Mouse (Mus musculus) heart, embryonic 11.5 days (tissue): ENCODE data around the gene Tom1l2. TPM values are rescaled to one million over a fixed set of nuclear protein-coding genes. Genes with fewer than 3 reads are reported as not detected.

ENCODE experiments used
- ATAC-seq: fragments of 200-750 bp; cut with Nextera tagmentation; replicated peaks from 2 replicates; pipeline ENCODE4 v1.8.0; 2017; ENCODE audit warnings: moderate library complexity; ENCODE audit not compliant: insufficient number of reproducible peaks, low FRiP score, low TSS enrichment
- H3K27ac ChIP-seq: fragments of 300-500 bp; sonication (generic); 2 replicates; pipeline ENCODE4 v1.5.1; 2014; ENCODE audit warnings: mild to moderate bottlenecking, low read depth, low read length
- H3K27me3 ChIP-seq: fragments of 300-500 bp; sonication (generic); 2 replicates; pipeline ENCODE4 v1.6.1; 2014; ENCODE audit warnings: mild to moderate bottlenecking, low read length, mixed read lengths; ENCODE audit not compliant: control insufficient read depth, insufficient read depth
- H3K36me3 ChIP-seq: fragments of 300-500 bp; sonication (generic); 2 replicates; pipeline ENCODE4 v1.6.1; 2014; ENCODE audit warnings: mild to moderate bottlenecking, low read length, moderate library complexity, mixed read lengths; ENCODE audit not compliant: control insufficient read depth, insufficient read depth
- H3K4me1 ChIP-seq: fragments of 300-500 bp; sonication (generic); 2 replicates; pipeline ENCODE4 v1.6.1; 2014; ENCODE audit warnings: low read length; ENCODE audit not compliant: control insufficient read depth, insufficient read depth
- H3K4me2 ChIP-seq: fragments of 300-500 bp; sonication (generic); 2 replicates; pipeline ENCODE4 v1.6.1; 2014; ENCODE audit warnings: mild to moderate bottlenecking, moderate library complexity
- H3K4me3 ChIP-seq: fragments of 300-500 bp; sonication (generic); 2 replicates; pipeline ENCODE4 v1.5.1; 2014; ENCODE audit warnings: low read depth, low read length
- H3K9ac ChIP-seq: fragments of 300-500 bp; sonication (generic); 2 replicates; pipeline ENCODE4 v1.6.1; 2014; ENCODE audit warnings: mild to moderate bottlenecking, low read depth, low read length, moderate library complexity
- H3K9me3 ChIP-seq: fragments of 300-500 bp; sonication (generic); replicated peaks from 2 replicates; pipeline ENCODE4 v1.6.1; 2016; ENCODE audit warnings: low read length; ENCODE audit not compliant: control insufficient read depth
- WGBS: fragments of 180-500 bp; shearing (Covaris S2); extraction: QIAGEN DNeasy Blood & Tissue Kit; methylation state at CpG from one replicate; pipeline ENCODE4 v1.1.7; 2014; ENCODE audit not compliant: insufficient replicate concordance; 5-methylcytosine and 5-hydroxymethylcytosine counted together
- polyA plus RNA-seq: library from polyadenylated mRNA; unstranded; fragments of >200 nt; fragmentation: Nextera tagmentation; extraction: Ambion mirVana; gene quantifications from 2 replicates; pipeline ENCODE4 v1.2.1, GENCODE M21; 2014

Gene Tom1l2
- polyA plus RNA-seq, 1 experiment from 2014 or later, result 16.0 TPM

DNA sequence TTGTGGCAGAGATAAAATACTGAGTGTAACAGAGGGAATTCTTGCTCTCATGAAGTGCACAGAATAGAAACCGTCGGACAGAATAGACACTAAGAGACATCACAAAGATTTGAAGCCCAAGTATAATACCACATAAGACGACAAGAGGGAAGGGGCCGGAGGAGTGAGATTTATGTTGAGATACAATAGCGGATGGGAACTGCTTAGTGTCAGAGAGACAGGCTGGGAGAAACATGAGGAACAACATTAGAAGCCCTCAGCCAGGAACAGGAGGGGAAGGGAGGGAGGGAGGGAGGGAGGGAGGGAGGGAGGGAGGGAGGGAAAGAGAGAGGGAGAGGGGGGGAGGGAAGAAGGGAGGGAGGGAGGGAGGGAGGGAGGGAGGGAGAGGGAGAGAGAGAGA, 74.9 kb downstream of the Tom1l2 start:
- Histone ChIP-seq H3K4me3 (no peak overlapping the region), H3K4me2 (no peak overlapping the region), H3K9me3 (no peaks in the 10 kb centered on the region), H3K4me1 (peaks cover 32% of the 10 kb centered on the region), H3K9ac (no peak overlapping the region), H3K36me3 (no peaks in the 10 kb centered on the region), H3K27me3 (no peaks in the 10 kb centered on the region), H3K27ac (peak overlapping the region; percentile 50; the same call in 1 of the 2 replicates)
- no peak; the same call in 1 of the 2 replicates for ATAC-seq
- 38% methylated on average over 5 of the region's 5 CpGs for WGBS

DNA sequence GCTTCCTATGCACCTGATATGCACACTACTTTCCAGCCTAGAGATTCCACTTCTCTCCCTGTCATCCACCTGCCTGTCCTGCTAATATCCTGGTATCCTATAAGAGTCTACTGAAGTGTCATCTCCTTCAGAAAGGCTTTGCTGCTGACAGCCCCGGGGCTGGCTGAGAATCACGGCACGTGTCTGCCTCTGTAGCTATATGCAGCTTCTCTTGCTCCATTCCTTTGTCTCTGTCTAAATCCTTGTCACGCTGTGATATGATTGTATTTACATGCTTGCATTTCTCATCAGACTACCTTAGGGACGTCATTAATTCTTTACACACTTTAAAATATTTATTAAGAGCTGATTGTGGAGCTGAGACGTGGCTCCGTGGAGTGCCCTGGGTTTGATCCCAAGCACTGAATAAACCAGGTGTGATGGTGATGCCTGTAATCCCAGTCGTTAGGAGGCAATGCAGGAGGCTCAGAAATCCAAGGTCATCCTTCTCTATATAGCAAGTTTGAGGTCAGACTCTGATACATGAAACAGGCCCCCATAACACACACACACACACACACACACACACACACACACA, 75.5 kb downstream of the Tom1l2 start:
- Histone ChIP-seq H3K27ac (peak overlapping the region; percentile 50; the same call in 1 of the 2 replicates), H3K36me3 (no peaks in the 10 kb centered on the region), H3K9me3 (no peaks in the 10 kb centered on the region), H3K4me3 (no peak overlapping the region), H3K9ac (no peak overlapping the region), H3K4me2 (no peak overlapping the region), H3K27me3 (no peaks in the 10 kb centered on the region), H3K4me1 (peaks cover 32% of the 10 kb centered on the region)
- ATAC-seq, result no peak
- 57% methylated on average over 8 of the region's 8 CpGs for WGBS

- no peak for ATAC-seq
- no peak overlapping the region for H3K4me3 ChIP-seq
- H3K4me1 ChIP-seq, result peaks cover 32% of the 10 kb centered on the region
- no peaks in the 10 kb centered on the region for H3K27me3 ChIP-seq
- no peak overlapping the region for H3K4me2 ChIP-seq
- no peak overlapping the region; the same call in 1 of the 2 replicates for H3K27ac ChIP-seq
- H3K9me3 ChIP-seq, result no peaks in the 10 kb centered on the region
- 70% methylated on average over 6 of the region's 6 CpGs for WGBS
- no peak overlapping the region for H3K9ac ChIP-seq
- no peaks in the 10 kb centered on the region for H3K36me3 ChIP-seq
Measured at GRCm38 (mm10) chr11:60276408-60277093, 76.2 kb downstream of the Tom1l2 start.

- Histone ChIP-seq H3K4me1 (peaks cover 12% of the 10 kb centered on the region), H3K9ac (no peak overlapping the region), H3K4me2 (no peak overlapping the region), H3K9me3 (no peaks in the 10 kb centered on the region), H3K27ac (peak overlapping the region; percentile 4), H3K4me3 (no peak overlapping the region), H3K27me3 (no peaks in the 10 kb centered on the region), H3K36me3 (no peaks in the 10 kb centered on the region)
- 53% methylated on average over 5 of the region's 5 CpGs for WGBS
- ATAC-seq, result no peak
Measured at GRCm38 (mm10) chr11:60273273-60273805, 79.4 kb downstream of the Tom1l2 start.

DNA sequence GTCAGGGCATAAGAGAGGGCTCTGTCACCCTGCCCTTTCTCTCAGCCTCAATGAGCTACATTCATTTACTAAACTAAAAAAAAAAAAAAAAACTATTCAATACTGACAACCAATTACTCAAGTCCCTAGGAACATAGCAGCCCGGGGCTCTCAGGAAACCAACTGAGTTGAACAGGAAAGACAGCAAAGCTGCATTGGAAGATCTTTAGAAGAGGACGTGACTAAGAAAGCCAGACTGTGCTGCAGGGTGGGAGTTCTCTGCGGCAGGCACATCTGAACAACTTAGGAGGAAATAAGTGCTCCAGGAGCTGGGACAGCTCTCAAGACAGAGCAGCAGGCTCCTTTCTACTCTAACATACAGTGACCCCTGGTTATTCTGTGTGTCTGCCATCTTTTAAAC, 84.1 kb downstream of the Tom1l2 start:
- Histone ChIP-seq H3K36me3 (no peaks in the 10 kb centered on the region), H3K4me2 (no peak overlapping the region), H3K27ac (0 out of 2 replicates have a peak overlapping the region, but pooled peaks have one; percentile 1), H3K4me3 (no peak overlapping the region), H3K9ac (no peak overlapping the region), H3K27me3 (no peaks in the 10 kb centered on the region), H3K9me3 (no peaks in the 10 kb centered on the region), H3K4me1 (0 out of 2 replicates have a peak, but pooled peaks cover 2% of the 10 kb centered on the region)
- WGBS, result 42% methylated on average over 3 of the region's 3 CpGs
- no peak for ATAC-seq

DNA sequence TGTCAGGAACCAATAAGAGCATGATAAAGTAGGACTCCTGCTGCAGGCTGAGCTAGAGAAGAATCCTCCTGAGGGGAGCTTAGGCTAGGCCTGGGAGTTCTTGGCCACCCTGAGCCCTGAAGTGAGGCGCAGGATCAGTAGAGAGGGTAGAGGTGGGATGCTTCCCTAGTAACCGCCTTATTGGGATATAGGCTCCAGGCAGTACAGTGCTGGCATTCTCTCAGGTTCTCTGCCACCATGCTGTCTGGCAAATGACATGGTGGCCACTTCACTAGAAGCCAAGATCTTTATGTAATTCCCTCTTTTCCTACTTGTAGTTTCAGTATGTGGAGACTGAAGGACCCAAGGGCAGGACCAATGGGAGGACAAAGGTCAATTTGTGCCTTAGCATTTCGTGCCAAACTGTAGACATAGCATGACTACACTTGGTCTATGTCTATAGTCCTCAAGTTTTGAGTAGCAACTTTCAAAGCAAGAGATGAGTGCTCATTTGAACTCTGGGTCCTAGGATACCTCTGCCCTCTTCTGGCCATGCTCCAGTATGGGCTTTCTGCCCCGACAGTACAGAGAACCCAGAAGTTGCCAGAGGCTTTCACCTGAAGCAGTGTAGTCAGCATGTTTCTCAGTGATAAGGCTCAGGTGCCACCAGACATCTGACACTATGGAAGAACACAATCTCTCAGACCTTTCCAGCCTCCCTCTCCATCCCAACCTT, 87.3 kb downstream of the Tom1l2 start:
- Histone ChIP-seq H3K9me3 (no peaks in the 10 kb centered on the region), H3K27ac (no peak overlapping the region), H3K9ac (no peak overlapping the region), H3K36me3 (no peaks in the 10 kb centered on the region), H3K4me1 (no peaks in the 10 kb centered on the region), H3K4me3 (no peak overlapping the region), H3K27me3 (no peaks in the 10 kb centered on the region), H3K4me2 (no peak overlapping the region)
- WGBS, result 85% methylated on average over 4 of the region's 4 CpGs
- ATAC-seq, result no peak

DNA sequence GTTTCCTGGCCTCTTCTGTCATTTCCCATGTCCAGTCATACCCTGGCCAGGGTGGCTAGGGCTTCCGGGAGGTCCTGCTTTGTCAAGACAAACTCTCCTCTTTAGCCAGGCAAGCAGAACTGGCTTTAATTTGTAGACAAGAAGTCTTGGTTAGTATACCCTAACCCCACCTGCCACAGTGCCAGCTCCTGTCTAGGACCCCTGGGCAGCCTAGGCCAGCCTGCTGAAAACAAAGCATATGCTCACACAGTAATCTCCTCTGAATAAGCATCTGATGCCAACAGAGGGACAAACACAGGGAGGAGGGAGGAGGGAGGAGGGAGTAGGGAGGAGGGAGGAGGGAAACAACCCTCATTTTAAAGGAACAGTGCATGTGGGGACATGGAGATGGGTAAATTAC, 88.1 kb downstream of the Tom1l2 start:
- Histone ChIP-seq H3K36me3 (no peaks in the 10 kb centered on the region), H3K4me2 (no peak overlapping the region), H3K27ac (no peak overlapping the region), H3K27me3 (no peaks in the 10 kb centered on the region), H3K9ac (no peak overlapping the region), H3K9me3 (no peaks in the 10 kb centered on the region), H3K4me3 (no peak overlapping the region), H3K4me1 (no peaks in the 10 kb centered on the region)
- no peak for ATAC-seq
- WGBS, result 88% methylated on average over 1 of the region's 1 CpGs

- no peak for ATAC-seq
- Histone ChIP-seq H3K9ac (no peak overlapping the region), H3K9me3 (no peaks in the 10 kb centered on the region), H3K4me2 (no peak overlapping the region), H3K36me3 (no peaks in the 10 kb centered on the region), H3K4me1 (no peaks in the 10 kb centered on the region; the same call in 1 of the 2 replicates), H3K4me3 (no peak overlapping the region), H3K27me3 (no peaks in the 10 kb centered on the region), H3K27ac (no peak overlapping the region)
- 84% methylated on average over 4 of the region's 4 CpGs for WGBS
Measured at GRCm38 (mm10) chr11:60262396-60262795, 90.3 kb downstream of the Tom1l2 start.
